Mouse (Mus musculus) yolk sac, embryonic 10.5 days (tissue): ENCODE results near the gene Eif1b.
A peak's percentile ranks its signal among the peaks of the same experiment; 100 is the strongest.

ENCODE experiments used
- DNase-seq: peaks from one replicate; pipeline ENCODE4 v3.0.0-alpha.2; 2017; ENCODE audit warnings: low spot score

Gene Eif1b

GRCm38 (mm10) chr9:120492010-120492399, at the start of gene Eif1b:
Eif1b (plus strand) TSS chr9:120492232.
- DNase-seq, result no peak

- no peak for DNase-seq
Observed at GRCm38 (mm10) chr9:120444642-120445041, 47.4 kb upstream of the Eif1b start.

- no peak for DNase-seq
Observed at GRCm38 (mm10) chr9:120449696-120450329, 42.2 kb upstream of the Eif1b start.

- no peak for DNase-seq
Observed at GRCm38 (mm10) chr9:120455768-120456655, 36.0 kb upstream of the Eif1b start.

GRCm38 (mm10) chr9:120470431-120470830, 21.6 kb upstream of the Eif1b start:
- DNase-seq, result no peak

- no peak for DNase-seq
Observed at GRCm38 (mm10) chr9:120481644-120482043, 10.4 kb upstream of the Eif1b start.

- DNase-seq, result no peak
Observed at GRCm38 (mm10) chr9:120482382-120482781, 9.7 kb upstream of the Eif1b start.

GRCm38 (mm10) chr9:120483101-120483500, 8.9 kb upstream of the Eif1b start:
- no peak for DNase-seq

- DNase-seq, result no peak
Observed at GRCm38 (mm10) chr9:120487076-120487475, 5.0 kb upstream of the Eif1b start.

- DNase-seq, result no peak
Observed at GRCm38 (mm10) chr9:120491509-120491908, 523 bp upstream of the Eif1b start.

- peak; percentile 82 for DNase-seq
Observed at GRCm38 (mm10) chr9:120492400-120493351, 644 bp downstream of the Eif1b start.

- DNase-seq, result no peak
Observed at GRCm38 (mm10) chr9:120493781-120494180, 1.7 kb downstream of the Eif1b start.

- peak; percentile 45 for DNase-seq
Observed at GRCm38 (mm10) chr9:120496691-120497090, 4.7 kb downstream of the Eif1b start.

GRCm38 (mm10) chr9:120497983-120498382, 6.0 kb downstream of the Eif1b start:
- no peak for DNase-seq

GRCm38 (mm10) chr9:120501191-120501902, 9.3 kb downstream of the Eif1b start:
- no peak for DNase-seq

- peak; percentile 78 for DNase-seq
Observed at GRCm38 (mm10) chr9:120502013-120502412, 10.0 kb downstream of the Eif1b start.

GRCm38 (mm10) chr9:120504423-120504822, 12.4 kb downstream of the Eif1b start:
- no peak for DNase-seq

GRCm38 (mm10) chr9:120511781-120512180, 19.7 kb downstream of the Eif1b start:
- DNase-seq, result no peak

- DNase-seq, result no peak
Observed at GRCm38 (mm10) chr9:120516720-120517119, 24.7 kb downstream of the Eif1b start.

- no peak for DNase-seq
Observed at GRCm38 (mm10) chr9:120518946-120519345, 26.9 kb downstream of the Eif1b start.

GRCm38 (mm10) chr9:120519469-120520125, 27.6 kb downstream of the Eif1b start:
- no peak for DNase-seq
